Mouse (Mus musculus) neural tube, embryonic 12.5 days (tissue): ENCODE measurements around the gene Prss27. TPM values are rescaled to one million over a fixed set of nuclear protein-coding genes. Genes with fewer than 3 reads are reported as not detected.
A peak's percentile ranks its signal among the peaks of the same experiment; 100 is the strongest.

ENCODE experiments used
- ATAC-seq: fragments of 200-750 bp; cut with Nextera tagmentation; 2 replicates; pipeline ENCODE4 v1.8.0; 2017; ENCODE audit warnings: low read depth, mild to moderate bottlenecking, moderate TSS enrichment, moderate library complexity; ENCODE audit not compliant: low FRiP score
- H3K27ac ChIP-seq: fragments of 300-500 bp; sonication (generic); 2 replicates; pipeline ENCODE4 v1.5.1; 2016
- H3K27me3 ChIP-seq: fragments of 300-500 bp; sonication (generic); replicated peaks from 2 replicates; pipeline ENCODE4 v1.6.1; 2016; ENCODE audit warnings: mild to moderate bottlenecking
- H3K36me3 ChIP-seq: fragments of 300-500 bp; sonication (generic); 2 replicates; pipeline ENCODE4 v1.6.1; 2016; ENCODE audit warnings: mild to moderate bottlenecking
- H3K4me1 ChIP-seq: fragments of 300-500 bp; sonication (generic); 2 replicates; pipeline ENCODE4 v1.6.1; 2016
- H3K4me2 ChIP-seq: fragments of 300-500 bp; sonication (generic); replicated peaks from 2 replicates; pipeline ENCODE4 v1.6.1; 2016; ENCODE audit warnings: mild to moderate bottlenecking
- H3K4me3 ChIP-seq: fragments of 300-500 bp; sonication (generic); 2 replicates; pipeline ENCODE4 v1.5.1; 2016
- H3K9ac ChIP-seq: fragments of 300-500 bp; sonication (generic); 2 replicates; pipeline ENCODE4 v1.6.1; 2016; ENCODE audit warnings: mild to moderate bottlenecking
- H3K9me3 ChIP-seq: fragments of 300-500 bp; sonication (generic); 2 replicates; pipeline ENCODE4 v1.6.1; 2016; ENCODE audit warnings: mild to moderate bottlenecking
- WGBS: fragments of 180-500 bp; shearing (Covaris S2); methylation state at CpG from one replicate; pipeline ENCODE4 v1.1.7; 2016; 5-methylcytosine and 5-hydroxymethylcytosine counted together
- polyA plus RNA-seq: library from polyadenylated mRNA; unstranded; fragments of >200 nt; fragmentation: Nextera tagmentation; extraction: Ambion mirVana; gene quantifications from 2 replicates; pipeline ENCODE4 v1.2.1, GENCODE M21; 2016

Gene Prss27
- polyA plus RNA-seq, 1 experiment from 2014 or later = 0.35 TPM

DNA sequence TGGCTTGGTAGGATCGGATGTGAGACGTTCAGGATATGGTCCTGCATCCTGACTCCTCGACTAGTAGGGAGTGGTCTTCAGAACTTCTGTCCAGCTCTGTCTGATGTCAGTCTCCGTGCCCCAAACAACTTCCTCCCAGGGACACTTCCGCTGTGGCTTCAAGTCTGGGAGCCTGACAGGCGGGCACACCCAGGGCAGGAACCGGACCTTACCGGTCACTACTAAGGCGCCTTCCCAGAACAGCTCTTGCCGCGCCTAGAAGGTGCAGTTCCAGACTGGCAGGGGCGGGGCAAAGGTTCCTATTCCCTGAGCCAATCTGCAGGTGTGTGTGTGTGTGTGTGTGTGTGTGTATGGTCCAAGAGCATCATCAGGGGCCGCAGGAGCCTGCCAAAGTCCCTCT is 584 bp upstream of the Prss27 start:
- no peak for ATAC-seq

DNA sequence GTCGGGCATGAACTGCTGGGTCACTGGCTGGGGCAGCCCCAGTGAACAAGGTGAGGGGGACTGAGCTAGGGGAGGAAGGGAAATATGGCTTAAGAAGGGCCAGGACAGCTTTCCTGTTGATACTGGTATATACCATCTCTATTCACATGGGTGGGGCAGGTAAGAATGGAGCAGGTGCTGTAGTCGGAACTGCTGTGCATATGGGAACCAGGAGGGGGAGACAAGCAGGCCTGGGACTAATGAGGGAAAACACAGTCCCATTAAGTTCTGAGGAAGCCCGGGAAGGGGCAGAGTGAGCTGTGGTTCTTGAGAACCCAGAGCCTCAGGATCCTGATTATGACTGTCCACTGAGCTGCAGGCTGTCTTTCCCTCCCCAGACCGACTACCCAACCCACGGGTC is 6.5 kb downstream of the Prss27 start:
- no peak for ATAC-seq
- Histone ChIP-seq H3K4me1 (no peaks in the 10 kb centered on the region), H3K36me3 (peaks cover 27% of the 10 kb centered on the region), H3K9me3 (0 out of 2 replicates have a peak, but pooled peaks cover 4% of the 10 kb centered on the region), H3K9ac (no peak overlapping the region), H3K27me3 (no peaks in the 10 kb centered on the region), H3K4me3 (no peak overlapping the region), H3K4me2 (no peak overlapping the region), H3K27ac (no peak overlapping the region)
- WGBS = 73% methylated on average over 5 of the region's 5 CpGs

More for the DNA sequence above, 584 bp upstream of the Prss27 start:
- 84% methylated on average over 13 of the region's 13 CpGs for WGBS
- no peak overlapping the region for H3K9ac ChIP-seq
- no peaks in the 10 kb centered on the region for H3K27me3 ChIP-seq
- no peaks in the 10 kb centered on the region for H3K4me1 ChIP-seq
- 0 out of 2 replicates have a peak, but pooled peaks cover 4% of the 10 kb centered on the region for H3K9me3 ChIP-seq
- H3K4me3 ChIP-seq = no peak overlapping the region
- H3K27ac ChIP-seq = no peak overlapping the region
- no peak overlapping the region for H3K4me2 ChIP-seq
- H3K36me3 ChIP-seq = no peaks in the 10 kb centered on the region

DNA sequence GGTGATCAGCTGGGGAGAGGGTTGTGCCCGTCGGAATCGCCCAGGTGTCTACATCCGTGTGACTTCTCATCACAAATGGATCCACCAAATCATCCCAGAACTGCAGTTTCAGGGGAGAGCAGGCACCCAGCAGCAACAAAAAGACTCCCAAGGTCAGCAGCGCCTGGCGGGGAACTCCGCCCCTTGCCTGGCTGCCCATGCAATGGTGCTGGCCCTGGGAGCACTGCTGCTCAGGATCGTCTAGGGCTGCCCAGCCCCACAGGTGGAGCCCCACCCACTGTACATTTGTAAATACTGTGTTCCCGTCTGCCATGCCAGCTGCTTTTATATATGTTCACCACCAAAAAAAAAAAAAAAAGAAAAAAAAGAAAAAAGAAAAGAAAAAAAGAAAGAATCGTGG is 7.7 kb downstream of the Prss27 start:
- H3K4me2 ChIP-seq = no peak overlapping the region

DNA sequence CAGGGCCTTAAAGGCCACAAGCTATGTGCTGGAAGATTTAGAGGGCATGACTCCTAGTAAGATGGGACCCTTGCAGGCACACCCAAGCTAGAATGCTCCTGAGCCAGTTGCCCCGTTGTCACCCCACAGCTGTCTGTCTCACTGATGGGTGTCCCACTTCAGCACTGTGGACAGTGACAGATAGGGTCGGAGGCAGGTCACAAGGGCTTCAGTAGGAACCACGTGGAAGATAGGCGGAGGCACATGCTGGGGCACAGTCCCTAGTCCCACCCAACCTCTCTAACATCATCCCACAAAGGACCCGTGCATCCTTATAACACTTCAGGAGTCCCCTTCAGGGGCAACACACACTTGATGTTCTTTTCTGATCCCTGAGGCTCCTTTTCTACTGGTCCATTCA is 8.1 kb downstream of the Prss27 start:
- Histone ChIP-seq H3K36me3 (peaks cover 42% of the 10 kb centered on the region), H3K27me3 (no peaks in the 10 kb centered on the region), H3K4me3 (no peak overlapping the region), H3K9ac (no peak overlapping the region), H3K4me1 (no peaks in the 10 kb centered on the region), H3K27ac (no peak overlapping the region), H3K9me3 (no peaks in the 10 kb centered on the region), H3K4me2 (no peak overlapping the region)
- WGBS = 48% methylated on average over 5 of the region's 5 CpGs
- ATAC-seq = no peak

More for the DNA sequence above, 7.7 kb downstream of the Prss27 start:
- H3K27me3 ChIP-seq = no peaks in the 10 kb centered on the region
- 79% methylated on average over 10 of the region's 10 CpGs for WGBS
- no peaks in the 10 kb centered on the region for H3K4me1 ChIP-seq
- no peak overlapping the region for H3K4me3 ChIP-seq
- H3K9ac ChIP-seq = no peak overlapping the region
- H3K27ac ChIP-seq = no peak overlapping the region
- ATAC-seq = no peak
- H3K9me3 ChIP-seq = no peaks in the 10 kb centered on the region
- H3K36me3 ChIP-seq = peaks cover 38% of the 10 kb centered on the region

DNA sequence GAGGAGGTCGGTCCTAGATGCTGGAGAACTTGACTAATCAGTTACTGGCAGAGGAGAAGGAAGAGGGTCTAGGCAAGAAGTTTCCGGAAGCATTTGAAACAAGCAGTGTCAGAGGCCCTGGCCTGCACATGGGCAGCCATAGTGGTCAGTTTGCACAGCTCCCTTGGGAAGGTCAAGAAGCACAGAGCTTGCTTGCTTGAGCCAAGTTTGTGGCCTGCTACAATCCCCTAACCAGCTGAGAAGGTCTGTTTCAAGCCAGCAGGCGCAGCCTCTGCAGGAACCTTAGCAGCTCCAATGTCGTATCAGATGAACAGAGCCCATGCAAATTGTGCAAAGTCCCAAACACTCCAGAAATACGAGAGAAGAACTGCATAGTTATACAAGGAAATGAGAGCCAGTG is 10.1 kb downstream of the Prss27 start:
- Histone ChIP-seq H3K4me1 (no peaks in the 10 kb centered on the region), H3K4me2 (no peak overlapping the region), H3K9me3 (no peaks in the 10 kb centered on the region), H3K4me3 (no peak overlapping the region), H3K9ac (no peak overlapping the region), H3K36me3 (peaks cover 59% of the 10 kb centered on the region), H3K27ac (no peak overlapping the region), H3K27me3 (no peaks in the 10 kb centered on the region)
- ATAC-seq = no peak
- WGBS = 93% methylated on average over 5 of the region's 5 CpGs

DNA sequence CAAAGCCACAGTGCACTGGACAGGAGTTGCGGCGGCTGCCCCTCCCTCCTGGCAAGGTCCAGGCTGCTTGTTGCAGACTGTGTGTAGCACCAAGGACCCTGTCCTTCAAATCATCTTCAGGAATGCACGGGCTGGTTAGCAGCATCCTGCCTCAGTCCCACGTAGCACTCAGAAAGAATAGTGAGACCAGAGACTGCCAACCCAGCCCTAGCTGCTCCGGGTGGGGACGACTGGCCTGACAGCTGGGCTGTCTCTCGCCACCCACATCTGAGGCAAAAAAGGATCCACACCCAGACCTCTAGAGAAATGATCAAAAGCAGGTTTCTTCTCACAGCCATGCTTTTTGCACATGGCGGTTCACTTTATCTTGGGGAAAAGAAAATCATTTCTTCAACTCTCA is 11.1 kb downstream of the Prss27 start:
- no peak for ATAC-seq
- Histone ChIP-seq H3K4me3 (no peak overlapping the region), H3K9me3 (no peaks in the 10 kb centered on the region), H3K27me3 (no peaks in the 10 kb centered on the region), H3K4me2 (no peak overlapping the region), H3K36me3 (peaks cover 69% of the 10 kb centered on the region), H3K4me1 (no peaks in the 10 kb centered on the region), H3K9ac (no peak overlapping the region), H3K27ac (no peak overlapping the region)
- 91% methylated on average over 8 of the region's 8 CpGs for WGBS

DNA sequence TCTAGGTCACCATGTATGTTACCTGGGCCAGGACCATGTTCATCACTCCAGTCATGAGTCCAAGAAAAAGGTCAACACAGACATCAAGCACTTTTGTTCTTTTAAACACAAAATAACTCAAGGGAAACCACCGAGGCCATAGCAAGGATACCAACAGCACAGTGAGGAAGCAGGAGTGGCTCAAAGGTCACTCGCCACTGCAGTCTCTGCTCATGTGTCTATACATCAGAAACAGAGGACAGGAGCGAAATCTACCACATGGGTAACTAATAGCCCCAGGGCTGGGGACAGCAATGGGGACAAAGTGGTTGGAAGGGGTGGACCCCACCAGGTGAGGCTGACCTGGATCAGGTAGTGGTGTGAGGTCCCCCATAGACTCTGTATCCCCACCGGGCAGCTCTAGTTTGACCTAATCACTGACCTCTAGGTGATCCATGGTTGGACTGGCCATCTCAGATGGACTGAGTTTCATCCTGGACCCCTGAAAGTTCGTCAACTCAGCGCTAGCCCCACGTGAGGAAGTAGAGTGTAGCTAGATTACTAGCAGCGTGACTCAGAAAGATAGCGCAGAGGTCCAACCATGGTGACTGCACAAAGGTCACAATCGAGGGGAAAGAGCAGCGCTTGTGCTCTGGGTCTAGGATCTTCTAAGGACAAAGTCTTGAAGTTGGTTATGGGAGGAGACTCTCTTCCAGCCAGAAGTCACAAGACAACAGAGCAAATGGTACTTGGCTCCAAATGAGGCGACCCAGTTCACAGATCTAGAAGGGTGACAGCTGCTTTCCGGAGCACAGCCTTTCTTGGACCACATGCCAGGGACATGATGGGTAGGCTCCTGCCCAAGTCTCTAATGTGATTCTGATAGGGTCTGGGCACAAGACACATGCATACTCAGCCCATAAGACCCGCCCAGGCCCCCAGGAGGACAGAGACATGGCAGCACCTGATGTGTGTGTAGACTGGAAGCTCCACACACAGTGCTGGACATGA is 19.0 kb downstream of the Prss27 start:
- no peak for ATAC-seq
- Histone ChIP-seq H3K9ac (no peak overlapping the region), H3K36me3 (peaks cover 77% of the 10 kb centered on the region), H3K27me3 (no peaks in the 10 kb centered on the region), H3K4me1 (no peaks in the 10 kb centered on the region), H3K4me3 (no peak overlapping the region), H3K9me3 (no peaks in the 10 kb centered on the region), H3K4me2 (no peak overlapping the region), H3K27ac (no peak overlapping the region)
- 94% methylated on average over 14 of the region's 14 CpGs for WGBS

DNA sequence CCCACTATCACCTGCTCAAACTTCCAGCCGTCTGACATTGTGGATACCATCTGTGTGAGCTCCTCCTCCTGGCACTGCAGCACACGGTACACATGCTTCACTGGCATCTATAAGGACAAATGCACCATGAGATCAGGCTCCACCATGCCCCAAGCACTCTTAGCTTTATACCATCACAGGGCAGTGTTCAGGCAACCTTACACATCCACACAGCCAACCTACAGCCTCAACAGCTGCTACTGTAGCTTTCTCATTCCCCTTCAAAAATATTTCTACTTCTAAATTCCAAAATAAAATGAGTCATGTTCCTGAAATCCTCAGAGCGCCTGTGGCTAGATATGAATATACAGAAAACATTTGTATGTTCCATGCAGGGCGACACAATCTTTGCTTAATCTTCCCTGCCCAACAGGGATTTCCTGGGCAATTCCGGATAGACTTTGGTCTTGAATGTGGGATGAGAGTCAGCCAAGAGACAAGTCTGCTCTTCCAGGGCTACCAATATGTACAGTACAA is 19.8 kb downstream of the Prss27 start:
- whole genome bisulfite sequencing = 93% methylated on average over 5 of the region's 5 CpGs
- Histone ChIP-seq H3K27ac (no peak overlapping the region), H3K9me3 (no peaks in the 10 kb centered on the region), H3K4me3 (no peak overlapping the region), H3K9ac (no peak overlapping the region), H3K36me3 (peaks cover 75% of the 10 kb centered on the region), H3K27me3 (no peaks in the 10 kb centered on the region), H3K4me1 (no peaks in the 10 kb centered on the region), H3K4me2 (no peak overlapping the region)
- no peak for ATAC-seq

DNA sequence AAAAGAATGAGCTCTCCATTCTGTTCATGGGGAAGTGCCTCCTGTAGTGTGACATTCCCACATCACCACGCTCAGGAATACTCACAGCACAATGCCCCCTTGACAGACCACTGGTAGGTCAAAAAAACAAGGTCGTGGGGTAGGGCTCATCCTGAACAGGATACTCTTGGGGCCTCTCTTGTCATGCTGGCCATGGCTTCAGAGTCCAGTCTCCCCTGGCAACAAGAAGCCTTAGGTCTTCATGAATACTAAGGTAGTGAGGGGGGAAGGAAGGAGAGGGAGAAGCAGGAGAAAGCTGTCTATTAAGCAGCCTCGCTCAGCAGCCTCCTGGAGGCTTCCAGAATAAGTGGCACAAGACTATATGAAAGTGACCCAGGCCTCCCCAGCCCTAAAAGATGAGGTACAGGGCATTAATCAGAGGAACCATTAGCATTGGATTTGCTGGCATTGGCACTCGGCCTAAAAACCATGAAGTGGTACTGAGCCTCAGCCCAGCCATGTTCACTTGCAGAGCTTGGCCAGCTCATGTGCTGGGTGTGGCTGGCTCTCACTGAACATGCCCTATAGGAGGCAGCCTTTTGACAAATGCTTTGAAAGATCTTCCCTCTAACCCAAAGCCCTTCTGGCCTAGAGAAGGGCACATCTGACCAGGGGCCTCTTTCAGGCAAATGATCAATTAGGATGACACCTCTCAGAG is 24.7 kb downstream of the Prss27 start:
- ATAC-seq = no peak
- H3K27me3 ChIP-seq = no peaks in the 10 kb centered on the region
- H3K9me3 ChIP-seq = no peaks in the 10 kb centered on the region
- 81% methylated on average over 4 of the region's 4 CpGs for WGBS
- H3K4me1 ChIP-seq = no peaks in the 10 kb centered on the region
- H3K4me3 ChIP-seq = no peak overlapping the region
- H3K4me2 ChIP-seq = no peak overlapping the region
- H3K36me3 ChIP-seq = peaks cover 47% of the 10 kb centered on the region
- no peak overlapping the region for H3K9ac ChIP-seq
- H3K27ac ChIP-seq = no peak overlapping the region

DNA sequence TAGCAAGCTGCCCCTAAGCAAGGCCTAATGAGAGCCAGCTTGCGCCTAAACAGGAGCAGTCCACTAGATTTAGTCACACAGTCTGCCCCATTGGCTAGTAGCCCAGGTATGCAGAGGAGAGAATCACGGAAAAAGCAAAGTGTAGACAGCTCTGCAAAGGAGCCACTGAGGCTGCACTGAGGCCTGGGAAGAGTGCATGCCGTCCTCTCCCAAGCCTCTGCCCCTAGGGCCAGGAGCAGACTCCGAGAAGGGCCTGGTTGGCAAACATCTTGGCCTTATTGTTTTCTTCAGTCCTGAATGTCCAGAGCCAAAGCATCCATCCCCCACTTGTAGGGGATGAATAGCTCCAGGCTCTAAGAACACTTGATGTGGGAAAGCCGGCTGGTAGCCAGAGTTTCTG is 30.3 kb downstream of the Prss27 start:
- no peaks in the 10 kb centered on the region for H3K9me3 ChIP-seq
- ATAC-seq = no peak
- no peak overlapping the region for H3K27ac ChIP-seq
- H3K9ac ChIP-seq = no peak overlapping the region
- H3K4me2 ChIP-seq = no peak overlapping the region
- 90% methylated on average over 5 of the region's 5 CpGs for WGBS
- no peaks in the 10 kb centered on the region for H3K27me3 ChIP-seq
- peaks cover 10% of the 10 kb centered on the region for H3K4me1 ChIP-seq
- no peak overlapping the region for H3K4me3 ChIP-seq
- peaks cover 24% of the 10 kb centered on the region for H3K36me3 ChIP-seq

DNA sequence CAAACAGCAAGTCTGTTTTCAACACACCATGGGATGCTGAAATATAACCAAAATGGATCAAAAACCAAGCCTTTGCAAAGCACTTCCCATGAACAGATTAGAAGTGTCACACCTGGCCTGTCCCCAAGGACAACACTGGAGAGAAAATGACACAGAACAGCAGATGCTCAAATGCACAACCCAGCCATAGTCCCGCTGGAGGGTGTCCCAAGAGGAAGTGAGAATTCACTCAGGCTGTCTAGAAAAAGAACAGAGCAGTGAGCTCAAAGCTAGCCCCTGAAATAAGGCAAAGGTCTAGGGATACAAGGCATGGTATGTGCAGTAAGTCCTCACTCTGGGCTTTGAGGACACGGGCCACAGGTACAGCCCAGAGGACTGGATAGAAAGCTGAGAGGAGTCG is 31.6 kb downstream of the Prss27 start:
- ATAC-seq = no peak
- no peak overlapping the region for H3K4me3 ChIP-seq
- H3K36me3 ChIP-seq = peaks cover 16% of the 10 kb centered on the region
- H3K9me3 ChIP-seq = no peaks in the 10 kb centered on the region
- H3K27me3 ChIP-seq = no peaks in the 10 kb centered on the region
- H3K4me2 ChIP-seq = no peak overlapping the region
- WGBS = 89% methylated on average over 3 of the region's 3 CpGs
- no peak overlapping the region for H3K27ac ChIP-seq
- H3K4me1 ChIP-seq = peaks cover 10% of the 10 kb centered on the region
- no peak overlapping the region for H3K9ac ChIP-seq

DNA sequence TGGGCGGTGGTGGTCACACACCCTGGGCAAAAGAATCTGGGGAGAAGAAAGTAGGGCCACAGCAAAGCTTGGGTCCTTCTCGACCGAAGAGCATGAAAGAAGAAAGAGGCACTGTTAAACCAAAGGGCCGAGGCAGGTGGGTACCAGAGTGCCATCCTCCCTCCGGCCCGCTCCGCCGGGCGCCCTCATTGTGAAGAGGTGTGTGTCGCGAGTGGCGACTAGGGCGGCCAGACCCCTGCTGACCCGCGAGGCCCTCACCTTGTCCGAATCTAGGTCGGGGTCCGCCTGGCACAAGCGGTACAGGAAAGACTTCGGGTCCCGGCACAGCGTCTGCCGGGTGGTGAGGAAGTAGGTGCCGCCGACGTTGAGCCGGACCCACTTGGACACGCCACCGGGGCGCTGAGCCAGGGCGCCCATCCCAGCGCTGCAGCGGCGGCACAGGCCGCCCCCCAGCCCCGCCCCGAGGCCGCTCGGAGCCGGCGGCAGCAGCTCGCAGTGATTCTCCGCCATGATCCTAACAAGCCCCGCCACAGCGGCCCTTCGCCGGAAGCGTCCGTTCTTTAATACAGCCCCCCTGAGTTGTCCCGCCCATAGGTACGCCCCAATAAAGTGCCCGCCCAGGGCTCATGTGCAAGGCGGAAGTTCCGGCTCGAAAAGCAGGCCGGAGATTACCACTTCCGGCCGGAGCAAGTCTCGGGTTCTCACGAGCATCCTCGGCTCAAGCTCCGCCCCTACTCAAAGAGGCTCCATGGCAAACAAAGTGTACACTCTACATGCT is 35.2 kb downstream of the Prss27 start, which contains the start of gene Kctd5:
Gene Kctd5, minus strand, starts transcription at position 567 of the 778 bp plus-strand sequence.
- H3K4me1 ChIP-seq = peaks cover 10% of the 10 kb centered on the region
- H3K9ac ChIP-seq = peak within 1 kb of the TSS; percentile 89
- under 1% methylated on average over 62 of the region's 62 CpGs for WGBS
- H3K9me3 ChIP-seq = no peaks in the 10 kb centered on the region
- no peaks in the 10 kb centered on the region for H3K27me3 ChIP-seq
- peak; percentile 98 for ATAC-seq
- H3K36me3 ChIP-seq = peaks cover 20% of the 10 kb centered on the region
- H3K4me3 ChIP-seq = peak within 1 kb of the TSS; percentile 93
- H3K27ac ChIP-seq = no peak within 1 kb of the TSS
- peak within 1 kb of the TSS; percentile 85 for H3K4me2 ChIP-seq
